Mouse (Mus musculus): ENCODE results near the gene Gdpd5. TPM values are rescaled to one million over a fixed set of nuclear protein-coding genes. Genes with fewer than 3 reads are reported as not detected.

Gdpd5 gene
- polyA plus RNA-seq, 1 experiment from 2014 or later: 2.1 TPM

GRCm38 (mm10) chr7:99428836-99429235, 47.6 kb downstream of the Gdpd5 start:
- no peaks in the 10 kb centered on the region for H3K36me3 ChIP-seq (replicated peaks)
- peaks cover 12% of the 10 kb centered on the region; the same call in 1 of the 2 replicates for H3K4me1 ChIP-seq (replicated peaks)
- no peaks in the 10 kb centered on the region for H3K27me3 ChIP-seq
- 20% methylated on average over 5 of the region's 5 CpGs for WGBS (ENCODE audit: insufficient replicate concordance)
- no peak overlapping the region for H3K4me3 ChIP-seq (replicated peaks)
- H3K9ac ChIP-seq: no peak overlapping the region
- H3K4me2 ChIP-seq: no peak overlapping the region
- no peak overlapping the region for H3K27ac ChIP-seq (replicated peaks)
- no peak for ATAC-seq (ENCODE audit: insufficient read depth)
- no peaks in the 10 kb centered on the region for H3K9me3 ChIP-seq (replicated peaks)

GRCm38 (mm10) chr7:99429786-99430185, 48.6 kb downstream of the Gdpd5 start:
- H3K27ac ChIP-seq (replicated peaks): no peak overlapping the region

GRCm38 (mm10) chr7:99430246-99430645, 49.0 kb downstream of the Gdpd5 start:
- Histone ChIP-seq H3K9ac (no peak overlapping the region), H3K9me3 (replicated peaks) (no peaks in the 10 kb centered on the region), H3K27ac (replicated peaks) (no peak overlapping the region), H3K4me2 (no peak overlapping the region), H3K36me3 (replicated peaks) (no peaks in the 10 kb centered on the region), H3K4me3 (replicated peaks) (no peak overlapping the region), H3K4me1 (replicated peaks) (peaks cover 16% of the 10 kb centered on the region; the same call in 1 of the 2 replicates), H3K27me3 (no peaks in the 10 kb centered on the region)
- ATAC-seq (ENCODE audit: insufficient read depth): no peak
- WGBS (ENCODE audit: insufficient replicate concordance): 73% methylated on average over 11 of the region's 11 CpGs

More at GRCm38 (mm10) chr7:99429786-99430185, 48.6 kb downstream of the Gdpd5 start:
- Histone ChIP-seq H3K4me3 (replicated peaks) (no peak overlapping the region), H3K9me3 (replicated peaks) (no peaks in the 10 kb centered on the region), H3K4me2 (no peak overlapping the region), H3K4me1 (replicated peaks) (peaks cover 16% of the 10 kb centered on the region; the same call in 1 of the 2 replicates), H3K27me3 (no peaks in the 10 kb centered on the region), H3K9ac (no peak overlapping the region), H3K36me3 (replicated peaks) (no peaks in the 10 kb centered on the region)
- ATAC-seq (ENCODE audit: insufficient read depth): no peak
- 61% methylated on average over 6 of the region's 6 CpGs for WGBS (ENCODE audit: insufficient replicate concordance)

GRCm38 (mm10) chr7:99432248-99432647, 51.0 kb downstream of the Gdpd5 start:
- WGBS (ENCODE audit: insufficient replicate concordance): 52% methylated on average over 14 of the region's 14 CpGs
- Histone ChIP-seq H3K36me3 (replicated peaks) (no peaks in the 10 kb centered on the region), H3K4me1 (replicated peaks) (peaks cover 16% of the 10 kb centered on the region; the same call in 1 of the 2 replicates), H3K4me2 (no peak overlapping the region), H3K9ac (no peak overlapping the region), H3K27ac (replicated peaks) (no peak overlapping the region), H3K9me3 (replicated peaks) (no peaks in the 10 kb centered on the region), H3K27me3 (no peaks in the 10 kb centered on the region; the same call in 1 of the 2 replicates), H3K4me3 (replicated peaks) (no peak overlapping the region)
- ATAC-seq (ENCODE audit: insufficient read depth): no peak

GRCm38 (mm10) chr7:99432863-99433262, 51.6 kb downstream of the Gdpd5 start:
- no peak overlapping the region for H3K9ac ChIP-seq
- 46% methylated on average over 6 of the region's 6 CpGs for whole genome bisulfite sequencing (ENCODE audit: insufficient replicate concordance)
- H3K36me3 ChIP-seq (replicated peaks): no peaks in the 10 kb centered on the region
- H3K27ac ChIP-seq (replicated peaks): no peak overlapping the region
- H3K9me3 ChIP-seq (replicated peaks): no peaks in the 10 kb centered on the region
- ATAC-seq (ENCODE audit: insufficient read depth): no peak
- peaks cover 16% of the 10 kb centered on the region; the same call in 1 of the 2 replicates for H3K4me1 ChIP-seq (replicated peaks)
- no peaks in the 10 kb centered on the region; the same call in 1 of the 2 replicates for H3K27me3 ChIP-seq
- no peak overlapping the region for H3K4me3 ChIP-seq (replicated peaks)
- H3K4me2 ChIP-seq: no peak overlapping the region

DNA sequence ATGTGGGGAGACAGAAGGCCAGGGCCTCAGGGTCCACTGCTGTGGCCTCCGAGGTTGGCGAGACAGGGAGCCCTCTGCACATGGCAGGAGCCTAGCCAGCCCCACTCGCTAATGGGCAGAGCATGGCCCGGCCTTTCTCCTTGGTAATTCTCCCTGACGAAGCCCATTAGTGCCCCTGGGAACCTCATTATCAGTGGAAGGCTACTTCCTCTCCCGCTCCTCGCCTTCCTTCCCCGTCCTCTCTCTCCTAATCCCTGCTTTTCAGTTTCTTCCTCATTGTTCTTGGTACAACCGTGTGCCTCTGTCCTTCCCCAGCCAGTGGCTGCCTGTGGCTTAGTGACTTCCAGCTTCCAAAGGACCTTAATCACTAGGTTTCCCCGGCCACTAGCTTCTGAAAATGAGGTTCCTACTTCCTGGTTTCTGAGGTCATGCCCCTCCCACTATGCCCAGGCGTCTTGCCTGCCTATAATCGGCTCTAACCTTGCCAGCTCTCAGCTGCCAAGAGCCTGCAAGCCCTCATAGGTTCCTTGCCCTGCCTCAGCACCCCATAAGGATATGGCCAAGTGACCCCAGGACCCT, 53.5 kb downstream of the Gdpd5 start:
- Histone ChIP-seq H3K27ac (replicated peaks) (no peak overlapping the region), H3K27me3 (no peaks in the 10 kb centered on the region; the same call in 1 of the 2 replicates), H3K4me1 (replicated peaks) (peaks cover 16% of the 10 kb centered on the region; the same call in 1 of the 2 replicates), H3K36me3 (replicated peaks) (no peaks in the 10 kb centered on the region), H3K9me3 (replicated peaks) (no peaks in the 10 kb centered on the region), H3K9ac (no peak overlapping the region), H3K4me3 (replicated peaks) (0 out of 2 replicates have a peak overlapping the region, but pooled peaks have one; percentile 5), H3K4me2 (peak overlapping the region; percentile 35)
- 16% methylated on average over 12 of the region's 12 CpGs for WGBS (ENCODE audit: insufficient replicate concordance)
- ATAC-seq (ENCODE audit: insufficient read depth): no peak

DNA sequence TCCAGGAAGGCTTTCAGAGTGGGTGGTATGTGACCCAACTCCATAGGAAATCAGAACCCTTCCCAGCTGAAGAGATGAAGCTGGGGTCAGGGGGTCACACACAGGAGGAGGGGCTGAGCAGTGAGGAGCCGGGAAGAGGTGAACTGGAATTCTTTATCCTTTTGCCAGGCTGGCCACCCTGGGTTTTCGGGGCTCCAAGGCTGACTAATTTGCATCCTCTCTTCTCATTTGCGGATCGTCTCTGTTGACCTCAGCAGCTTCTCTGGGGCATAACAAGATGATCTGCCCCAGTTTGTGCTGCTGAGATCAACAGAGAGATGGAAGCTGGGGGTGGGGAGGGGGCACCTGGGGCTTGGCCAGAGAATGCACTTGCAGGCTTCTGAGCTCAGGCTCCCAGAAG, 55.3 kb downstream of the Gdpd5 start:
- H3K4me3 ChIP-seq (replicated peaks): no peak overlapping the region
- H3K9me3 ChIP-seq (replicated peaks): no peaks in the 10 kb centered on the region
- H3K4me2 ChIP-seq: no peak overlapping the region
- no peaks in the 10 kb centered on the region; the same call in 1 of the 2 replicates for H3K27me3 ChIP-seq
- no peaks in the 10 kb centered on the region for H3K36me3 ChIP-seq (replicated peaks)
- no peak for ATAC-seq (ENCODE audit: insufficient read depth)
- peaks cover 16% of the 10 kb centered on the region; the same call in 1 of the 2 replicates for H3K4me1 ChIP-seq (replicated peaks)
- H3K9ac ChIP-seq: no peak overlapping the region
- WGBS (ENCODE audit: insufficient replicate concordance): 39% methylated on average over 4 of the region's 4 CpGs
- no peak overlapping the region for H3K27ac ChIP-seq (replicated peaks)

GRCm38 (mm10) chr7:99438881-99439280, 57.7 kb downstream of the Gdpd5 start:
- H3K27ac ChIP-seq (replicated peaks): no peak overlapping the region
- H3K36me3 ChIP-seq (replicated peaks): no peaks in the 10 kb centered on the region
- H3K4me3 ChIP-seq (replicated peaks): no peak overlapping the region
- H3K9me3 ChIP-seq (replicated peaks): no peaks in the 10 kb centered on the region
- 0 out of 2 replicates have a peak, but pooled peaks cover 5% of the 10 kb centered on the region for H3K4me1 ChIP-seq (replicated peaks)
- no peaks in the 10 kb centered on the region; the same call in 1 of the 2 replicates for H3K27me3 ChIP-seq
- no peak overlapping the region for H3K4me2 ChIP-seq
- 67% methylated on average over 10 of the region's 10 CpGs for WGBS (ENCODE audit: insufficient replicate concordance)
- no peak for ATAC-seq (ENCODE audit: insufficient read depth)
- no peak overlapping the region for H3K9ac ChIP-seq

DNA sequence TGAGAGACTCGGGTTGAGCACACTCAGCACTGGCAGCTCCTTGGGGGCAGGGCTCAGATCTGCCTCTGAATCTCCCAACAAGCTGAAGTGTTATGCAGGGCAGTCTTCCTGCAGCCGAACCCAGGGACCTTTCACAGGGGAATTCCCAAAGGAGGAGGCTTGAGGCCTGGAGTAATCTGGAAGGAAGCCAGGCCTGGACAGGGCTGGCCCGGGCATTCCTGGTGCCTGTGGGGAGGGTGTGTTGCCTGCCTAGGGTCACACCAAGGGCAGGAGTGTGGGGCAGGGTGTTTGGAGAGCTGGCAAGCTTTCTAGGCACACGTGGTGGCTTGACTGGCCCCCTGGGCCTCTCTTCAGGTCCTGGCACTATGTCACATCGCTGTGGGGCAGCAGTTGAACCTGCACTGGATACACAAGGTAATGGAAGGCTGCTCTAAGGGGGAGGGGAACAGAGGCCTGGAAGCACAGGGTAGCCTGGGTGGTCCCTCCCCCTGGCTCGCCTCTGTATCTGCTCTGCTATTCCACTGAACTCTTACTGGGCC, 60.4 kb downstream of the Gdpd5 start:
- WGBS (ENCODE audit: insufficient replicate concordance): 45% methylated on average over 6 of the region's 6 CpGs
- no peaks in the 10 kb centered on the region for H3K4me1 ChIP-seq (replicated peaks)
- H3K27me3 ChIP-seq: no peaks in the 10 kb centered on the region; the same call in 1 of the 2 replicates

GRCm38 (mm10) chr7:99443164-99443563, 62.0 kb downstream of the Gdpd5 start:
- 58% methylated on average over 5 of the region's 5 CpGs for WGBS (ENCODE audit: insufficient replicate concordance)
- ATAC-seq (ENCODE audit: insufficient read depth): no peak
- no peaks in the 10 kb centered on the region; the same call in 1 of the 2 replicates for H3K27me3 ChIP-seq
- H3K9me3 ChIP-seq (replicated peaks): no peaks in the 10 kb centered on the region
- H3K36me3 ChIP-seq (replicated peaks): no peaks in the 10 kb centered on the region
- no peak overlapping the region for H3K9ac ChIP-seq
- no peak overlapping the region for H3K4me2 ChIP-seq
- H3K27ac ChIP-seq (replicated peaks): no peak overlapping the region
- H3K4me3 ChIP-seq (replicated peaks): no peak overlapping the region
- H3K4me1 ChIP-seq (replicated peaks): no peaks in the 10 kb centered on the region

More for the DNA sequence above, 60.4 kb downstream of the Gdpd5 start:
- Histone ChIP-seq H3K27ac (replicated peaks) (no peak overlapping the region), H3K9me3 (replicated peaks) (no peaks in the 10 kb centered on the region), H3K36me3 (replicated peaks) (no peaks in the 10 kb centered on the region), H3K9ac (no peak overlapping the region), H3K4me2 (no peak overlapping the region), H3K4me3 (replicated peaks) (no peak overlapping the region)
- no peak; the same call in 1 of the 2 replicates for ATAC-seq (ENCODE audit: insufficient read depth)

DNA sequence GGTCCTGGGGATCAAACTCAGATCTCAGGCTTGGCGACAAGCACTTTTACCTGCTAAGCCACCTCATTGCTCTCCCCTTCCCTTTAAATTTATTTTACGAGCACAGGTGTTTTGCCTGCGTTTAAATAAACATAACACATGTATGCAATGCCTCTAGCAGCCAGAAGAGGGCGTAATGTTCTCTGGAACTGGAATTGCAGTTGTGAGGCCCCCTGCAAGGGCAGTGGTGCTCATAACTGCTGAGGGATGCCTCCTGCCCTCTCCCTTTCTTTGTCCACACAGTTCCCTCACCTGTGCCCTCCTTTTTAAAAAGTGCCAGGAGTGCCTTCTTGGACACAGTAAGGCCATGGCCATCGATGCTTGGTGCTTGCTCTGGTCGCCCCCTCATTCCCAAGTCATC, 62.8 kb downstream of the Gdpd5 start:
- ATAC-seq (ENCODE audit: insufficient read depth): no peak
- WGBS (ENCODE audit: insufficient replicate concordance): 48% methylated on average over 6 of the region's 6 CpGs
- Histone ChIP-seq H3K27ac (replicated peaks) (no peak overlapping the region), H3K27me3 (no peaks in the 10 kb centered on the region; the same call in 1 of the 2 replicates), H3K9me3 (replicated peaks) (no peaks in the 10 kb centered on the region), H3K4me3 (replicated peaks) (no peak overlapping the region), H3K4me1 (replicated peaks) (no peaks in the 10 kb centered on the region), H3K4me2 (no peak overlapping the region), H3K36me3 (replicated peaks) (no peaks in the 10 kb centered on the region), H3K9ac (no peak overlapping the region)

Measured in liver, embryonic 15.5 days (tissue).